Mouse (Mus musculus) limb, embryonic 11.5 days (tissue): Measurements from ENCODE around the gene Kat7. TPM values are rescaled to one million over a fixed set of nuclear protein-coding genes. Genes with fewer than 3 reads are reported as not detected.
A peak's percentile ranks its signal among the peaks of the same experiment; 100 is the strongest.

Experiments
- ATAC-seq: fragments of 200-750 bp; cut with Nextera tagmentation; 2 replicates; pipeline ENCODE4 v1.8.0; 2017; ENCODE audit warnings: low read depth; ENCODE audit not compliant: insufficient number of reproducible peaks, low FRiP score, low TSS enrichment
- DNase-seq: peaks from one replicate; pipeline ENCODE4 v3.0.0-alpha.2; 2015; ENCODE audit warnings: low spot score
- H3K27ac ChIP-seq: fragments of 300-500 bp; sonication (generic); replicated peaks from 2 replicates; pipeline ENCODE4 v1.5.1; 2014; ENCODE audit warnings: low read depth, mild to moderate bottlenecking, low read length
- H3K27me3 ChIP-seq: fragments of 300-500 bp; sonication (generic); 2 replicates; pipeline ENCODE4 v1.6.1; 2014; ENCODE audit warnings: mild to moderate bottlenecking, low read length, mixed read lengths; ENCODE audit not compliant: control insufficient read depth, insufficient read depth
- H3K36me3 ChIP-seq: fragments of 300-500 bp; sonication (generic); 2 replicates; pipeline ENCODE4 v1.6.1; 2014; ENCODE audit warnings: mild to moderate bottlenecking, low read length, moderate library complexity, mixed read lengths; ENCODE audit not compliant: control insufficient read depth, insufficient read depth
- H3K4me1 ChIP-seq: fragments of 300-500 bp; sonication (generic); 2 replicates; pipeline ENCODE4 v1.6.1; 2014; ENCODE audit warnings: low read length, mixed read lengths; ENCODE audit not compliant: control insufficient read depth, insufficient read depth
- H3K4me2 ChIP-seq: fragments of 300-500 bp; sonication (generic); 2 replicates; pipeline ENCODE4 v1.6.1; 2014; ENCODE audit warnings: low read depth, mild to moderate bottlenecking, moderate library complexity; ENCODE audit not compliant: severe bottlenecking
- H3K4me3 ChIP-seq: fragments of 300-500 bp; sonication (generic); 2 replicates; pipeline ENCODE4 v1.5.1; 2014; ENCODE audit warnings: low read depth, low read length
- H3K9ac ChIP-seq: fragments of 300-500 bp; sonication (generic); 2 replicates; pipeline ENCODE4 v1.6.1; 2014; ENCODE audit warnings: mild to moderate bottlenecking, low read length
- H3K9me3 ChIP-seq: fragments of 300-500 bp; sonication (generic); 2 replicates; pipeline ENCODE4 v1.6.1; 2016; ENCODE audit warnings: low read length; ENCODE audit not compliant: control insufficient read depth
- WGBS: fragments of 180-500 bp; shearing (Covaris S2); extraction: QIAGEN DNeasy Blood & Tissue Kit; methylation state at CpG from one replicate; pipeline ENCODE4 v1.1.7; 2014; 5-methylcytosine and 5-hydroxymethylcytosine counted together
- polyA plus RNA-seq: library from polyadenylated mRNA; unstranded; fragments of >200 nt; fragmentation: Nextera tagmentation; extraction: Ambion mirVana; gene quantifications from 2 replicates; pipeline ENCODE4 v1.2.1, GENCODE M21; 2014

The Kat7 gene
- polyA plus RNA-seq, 1 experiment from 2014 or later = 80.4 TPM

- Histone ChIP-seq H3K36me3 (peaks cover 5% of the 10 kb centered on the region; the same call in 1 of the 2 replicates), H3K4me2 (peak overlapping the region; percentile 63), H3K9ac (peak overlapping the region; percentile 86), H3K27me3 (no peaks in the 10 kb centered on the region), H3K27ac (peak overlapping the region; percentile 84), H3K9me3 (no peaks in the 10 kb centered on the region), H3K4me3 (peak overlapping the region; percentile 74), H3K4me1 (peaks cover 6% of the 10 kb centered on the region; the same call in 1 of the 2 replicates)
- peak; percentile 95 for DNase-seq
- peak; percentile 94 for ATAC-seq
- WGBS = under 1% methylated on average over 37 of the region's 37 CpGs
Measured at GRCm38 (mm10) chr11:95309510-95310006, 488 bp downstream of the Kat7 start.

DNA sequence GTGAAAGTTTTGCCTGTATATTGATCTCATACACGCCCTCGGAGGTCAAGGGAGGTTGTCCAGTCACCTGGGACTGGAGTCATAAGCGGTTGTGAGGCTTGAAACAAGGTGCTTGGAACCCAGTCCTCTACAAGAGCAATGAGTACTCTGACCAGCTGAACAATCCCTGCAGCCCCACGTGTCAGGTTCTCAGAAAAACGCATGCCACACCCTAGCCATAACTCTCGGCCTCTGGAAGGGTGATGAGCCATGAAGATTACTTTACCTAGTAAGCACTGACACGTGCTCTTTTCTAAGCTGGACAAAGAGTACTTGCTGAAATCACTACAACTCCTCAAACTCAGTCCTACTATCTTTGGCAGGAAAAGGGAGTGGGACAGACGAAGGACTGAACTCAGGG, 2.5 kb downstream of the Kat7 start:
- H3K27me3 ChIP-seq = no peaks in the 10 kb centered on the region
- H3K27ac ChIP-seq = no peak overlapping the region
- H3K4me3 ChIP-seq = no peak overlapping the region
- DNase-seq (no peak), ATAC-seq (no peak)
- H3K9me3 ChIP-seq = no peaks in the 10 kb centered on the region
- H3K36me3 ChIP-seq = peaks cover 11% of the 10 kb centered on the region; the same call in 1 of the 2 replicates
- WGBS = 89% methylated on average over 8 of the region's 8 CpGs
- peaks cover 6% of the 10 kb centered on the region; the same call in 1 of the 2 replicates for H3K4me1 ChIP-seq
- no peak overlapping the region for H3K9ac ChIP-seq
- H3K4me2 ChIP-seq = no peak overlapping the region

GRCm38 (mm10) chr11:95305600-95305999, 4.4 kb downstream of the Kat7 start:
- WGBS = 86% methylated on average over 7 of the region's 7 CpGs

GRCm38 (mm10) chr11:95301772-95302171, 8.3 kb downstream of the Kat7 start:
- Histone ChIP-seq H3K4me2 (no peak overlapping the region), H3K4me3 (no peak overlapping the region), H3K9me3 (no peaks in the 10 kb centered on the region), H3K36me3 (peaks cover 25% of the 10 kb centered on the region), H3K27ac (no peak overlapping the region), H3K27me3 (no peaks in the 10 kb centered on the region), H3K9ac (no peak overlapping the region), H3K4me1 (no peaks in the 10 kb centered on the region)
- no peak for DNase-seq
- ATAC-seq = no peak
- WGBS = 91% methylated on average over 3 of the region's 3 CpGs

More at GRCm38 (mm10) chr11:95305600-95305999, 4.4 kb downstream of the Kat7 start:
- Histone ChIP-seq H3K27ac (no peak overlapping the region), H3K9ac (no peak overlapping the region), H3K27me3 (no peaks in the 10 kb centered on the region), H3K4me1 (0 out of 2 replicates have a peak, but pooled peaks cover 2% of the 10 kb centered on the region), H3K36me3 (peaks cover 19% of the 10 kb centered on the region), H3K4me2 (no peak overlapping the region), H3K9me3 (no peaks in the 10 kb centered on the region), H3K4me3 (no peak overlapping the region)
- DNase-seq (no peak), ATAC-seq (no peak)

DNA sequence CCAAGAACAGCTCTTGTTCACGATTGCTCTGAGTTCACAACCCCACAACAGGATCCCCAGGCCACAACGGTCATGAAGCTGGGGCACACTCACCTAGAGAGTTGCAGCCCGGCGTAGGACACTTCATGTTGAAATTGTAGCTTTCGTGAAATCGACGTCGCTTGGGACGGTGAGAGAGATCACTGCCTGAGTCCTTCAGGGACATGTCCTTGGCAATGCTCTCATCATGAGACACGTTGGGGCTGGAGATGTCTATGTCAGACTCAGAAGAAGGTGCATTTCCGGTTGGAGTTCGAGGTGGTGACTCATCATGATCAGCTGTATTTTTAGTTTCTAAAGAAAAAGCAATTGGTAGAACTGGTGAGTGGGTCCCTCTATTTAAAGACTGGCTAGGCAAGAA, 10.2 kb downstream of the Kat7 start:
- Histone ChIP-seq H3K4me3 (no peak overlapping the region), H3K4me1 (no peaks in the 10 kb centered on the region), H3K36me3 (peaks cover 24% of the 10 kb centered on the region), H3K9ac (no peak overlapping the region), H3K4me2 (no peak overlapping the region), H3K9me3 (no peaks in the 10 kb centered on the region), H3K27ac (no peak overlapping the region), H3K27me3 (no peaks in the 10 kb centered on the region)
- ATAC-seq (no peak), DNase-seq (no peak)
- 95% methylated on average over 12 of the region's 12 CpGs for WGBS

GRCm38 (mm10) chr11:95298146-95298545, 11.9 kb downstream of the Kat7 start:
- Histone ChIP-seq H3K27me3 (no peaks in the 10 kb centered on the region), H3K27ac (no peak overlapping the region), H3K9ac (no peak overlapping the region), H3K4me2 (no peak overlapping the region), H3K9me3 (no peaks in the 10 kb centered on the region), H3K4me1 (no peaks in the 10 kb centered on the region), H3K4me3 (no peak overlapping the region), H3K36me3 (peaks cover 29% of the 10 kb centered on the region)
- WGBS = 24% methylated on average over 2 of the region's 2 CpGs
- DNase-seq = peak; percentile 44
- ATAC-seq = no peak

DNA sequence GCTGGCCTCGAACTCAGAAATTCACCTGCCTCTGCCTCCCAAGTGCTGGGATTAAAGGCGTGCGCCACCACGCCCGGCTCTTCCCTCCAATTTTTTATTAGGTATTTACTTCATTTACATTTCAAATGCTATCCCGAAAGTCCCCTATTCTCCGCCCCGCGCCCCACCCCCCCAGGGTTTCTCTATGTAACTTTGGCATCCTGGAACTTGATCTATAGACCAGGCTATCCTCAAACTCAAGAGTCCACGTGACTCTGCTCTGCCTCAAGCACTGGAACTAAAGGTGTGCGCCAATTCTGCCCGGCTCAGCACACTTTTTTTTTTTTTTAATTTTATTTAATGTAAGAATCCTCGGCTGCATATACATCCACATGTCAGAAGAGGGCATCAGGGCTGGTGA, 14.3 kb downstream of the Kat7 start:
- Histone ChIP-seq H3K27ac (no peak overlapping the region), H3K36me3 (peaks cover 29% of the 10 kb centered on the region), H3K27me3 (no peaks in the 10 kb centered on the region), H3K4me1 (no peaks in the 10 kb centered on the region), H3K4me2 (no peak overlapping the region), H3K9ac (no peak overlapping the region), H3K4me3 (no peak overlapping the region), H3K9me3 (no peaks in the 10 kb centered on the region)
- 95% methylated on average over 13 of the region's 13 CpGs for WGBS
- DNase-seq (no peak), ATAC-seq (no peak)

GRCm38 (mm10) chr11:95293017-95293624, 16.9 kb downstream of the Kat7 start:
- no peak for DNase-seq
- no peak overlapping the region for H3K4me3 ChIP-seq
- 89% methylated on average over 8 of the region's 8 CpGs for WGBS
- no peak overlapping the region for H3K9ac ChIP-seq
- H3K4me1 ChIP-seq = no peaks in the 10 kb centered on the region
- no peak overlapping the region for H3K4me2 ChIP-seq
- peaks cover 31% of the 10 kb centered on the region for H3K36me3 ChIP-seq
- no peak overlapping the region for H3K27ac ChIP-seq
- ATAC-seq = no peak
- H3K27me3 ChIP-seq = no peaks in the 10 kb centered on the region
- H3K9me3 ChIP-seq = no peaks in the 10 kb centered on the region

- Histone ChIP-seq H3K4me2 (no peak overlapping the region), H3K27me3 (no peaks in the 10 kb centered on the region), H3K4me1 (no peaks in the 10 kb centered on the region), H3K4me3 (no peak overlapping the region), H3K36me3 (peaks cover 33% of the 10 kb centered on the region), H3K27ac (no peak overlapping the region), H3K9me3 (no peaks in the 10 kb centered on the region), H3K9ac (no peak overlapping the region)
- DNase-seq (no peak), ATAC-seq (no peak)
- WGBS = 82% methylated on average over 4 of the region's 4 CpGs
Measured at GRCm38 (mm10) chr11:95291998-95292397, 18.0 kb downstream of the Kat7 start.
